Mouse (Mus musculus): ENCODE results near the gene Pbdc1. TPM values are rescaled to one million over a fixed set of nuclear protein-coding genes. Genes with fewer than 3 reads are reported as not detected.
"Not testable (repeated sequence)": the region's sequence is repeated elsewhere in the genome, so short reads cannot be mapped to it uniquely, and the experiment has no call there.

Gene Pbdc1
- polyA plus RNA-seq (2015; fragmentation: Nextera tagmentation; extraction: Ambion mirVana) = 51.7 and 55.0 TPM in 2 replicates

DNA sequence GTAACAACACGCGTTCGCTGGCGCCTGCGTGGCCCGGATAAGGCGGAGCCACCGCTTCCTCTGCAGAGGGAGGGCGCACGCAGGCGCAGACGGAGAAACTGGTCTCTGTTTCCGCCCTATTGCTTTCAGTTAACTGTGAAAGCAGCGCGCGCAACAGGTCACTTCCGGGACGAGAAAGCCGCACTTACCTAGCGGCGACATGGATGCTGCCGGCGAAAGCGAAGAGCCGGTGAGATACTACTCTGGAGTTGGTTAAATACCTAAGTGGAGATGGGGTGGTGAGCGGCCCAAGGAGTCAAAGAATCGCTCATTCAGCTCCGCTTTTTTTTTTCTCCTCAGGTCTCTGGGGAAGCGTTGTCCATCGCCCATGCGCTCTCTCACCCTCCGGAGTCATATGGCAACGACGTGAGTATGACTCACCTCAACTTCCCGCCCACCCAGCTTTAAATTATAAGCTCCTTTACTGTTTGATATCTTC, at the start of gene Pbdc1:
Gene Pbdc1 (plus strand): TSS at position 142 of the 478 bp plus-strand sequence.
- 2% methylated on average over 35 of the region's 35 CpGs for WGBS
- Histone ChIP-seq H3K4me3 (peak within 1 kb of the TSS; percentile 54), H3K27me3 (no peaks in the 10 kb centered on the region), H3K9me3 (replicated peaks) (no peaks in the 10 kb centered on the region), H3K9ac (peak within 1 kb of the TSS; percentile 59), H3K27ac (no peak within 1 kb of the TSS), H3K4me2 (peak within 1 kb of the TSS; percentile 70), H3K4me1 (peaks cover 4% of the 10 kb centered on the region; the same call in 1 of the 2 replicates), H3K36me3 (ENCODE audit: poor library complexity, severe bottlenecking) (peaks cover 11% of the 10 kb centered on the region; the same call in 1 of the 2 replicates)
- ATAC-seq = peak; percentile 99

DNA sequence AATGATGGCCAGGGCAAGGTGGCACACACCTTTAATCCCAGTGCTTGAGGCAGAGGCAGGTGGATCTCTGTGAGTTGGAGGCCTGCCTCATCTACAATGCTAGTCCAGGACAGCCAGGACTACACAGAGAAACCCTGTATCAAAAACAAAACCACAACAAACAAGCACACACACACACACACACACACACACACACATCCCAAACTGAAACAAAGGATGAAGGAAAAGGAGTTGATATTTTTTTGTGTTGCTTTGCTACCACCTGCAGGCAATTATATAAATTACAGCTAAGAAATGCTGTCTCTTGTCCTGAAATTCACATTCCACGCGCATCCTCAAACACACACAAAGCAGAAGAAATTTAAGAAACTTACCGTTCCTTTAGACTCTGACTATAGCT, 41.9 kb upstream of the Pbdc1 start:
- no peaks in the 10 kb centered on the region for H3K27me3 ChIP-seq
- ATAC-seq = peak; percentile 41; the same call in 1 of the 2 replicates
- no peak overlapping the region for H3K9ac ChIP-seq
- H3K4me3 ChIP-seq = no peak overlapping the region
- H3K4me1 ChIP-seq = no peaks in the 10 kb centered on the region
- H3K9me3 ChIP-seq (replicated peaks) = no peaks in the 10 kb centered on the region
- H3K27ac ChIP-seq = no peak overlapping the region
- WGBS = 74% methylated on average over 3 of the region's 3 CpGs
- H3K4me2 ChIP-seq = no peak overlapping the region
- peaks cover 4% of the 10 kb centered on the region; the same call in 1 of the 2 replicates for H3K36me3 ChIP-seq (ENCODE audit: poor library complexity, severe bottlenecking)

DNA sequence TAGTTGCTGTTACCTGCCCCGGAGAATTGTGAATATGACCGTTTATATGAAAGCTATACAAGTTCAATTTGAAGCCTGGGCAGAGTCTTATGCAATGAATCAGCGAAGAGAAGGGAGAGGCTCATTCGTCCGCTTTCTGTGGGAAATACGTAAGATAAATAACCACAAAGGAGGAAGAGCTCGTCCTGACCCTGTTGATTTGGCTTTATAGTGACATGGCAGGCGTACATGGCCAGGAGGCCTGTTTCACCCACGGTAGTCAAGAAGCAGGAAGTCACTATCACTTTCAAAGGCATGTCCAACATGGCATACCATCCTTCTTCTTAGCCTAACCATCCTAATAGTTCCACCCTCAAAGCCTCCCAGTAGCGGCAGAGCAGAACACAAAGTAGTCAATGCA, 15.3 kb upstream of the Pbdc1 start:
- no peak overlapping the region for H3K4me2 ChIP-seq
- H3K4me1 ChIP-seq = peaks cover 7% of the 10 kb centered on the region
- H3K27me3 ChIP-seq = no peaks in the 10 kb centered on the region
- no peak overlapping the region for H3K4me3 ChIP-seq
- 95% methylated on average over 10 of the region's 10 CpGs for WGBS
- H3K9me3 ChIP-seq (replicated peaks) = no peaks in the 10 kb centered on the region
- no peak overlapping the region for H3K9ac ChIP-seq
- ATAC-seq = no peak
- H3K27ac ChIP-seq = no peak overlapping the region
- peaks cover 80% of the 10 kb centered on the region for H3K36me3 ChIP-seq (ENCODE audit: poor library complexity, severe bottlenecking)

DNA sequence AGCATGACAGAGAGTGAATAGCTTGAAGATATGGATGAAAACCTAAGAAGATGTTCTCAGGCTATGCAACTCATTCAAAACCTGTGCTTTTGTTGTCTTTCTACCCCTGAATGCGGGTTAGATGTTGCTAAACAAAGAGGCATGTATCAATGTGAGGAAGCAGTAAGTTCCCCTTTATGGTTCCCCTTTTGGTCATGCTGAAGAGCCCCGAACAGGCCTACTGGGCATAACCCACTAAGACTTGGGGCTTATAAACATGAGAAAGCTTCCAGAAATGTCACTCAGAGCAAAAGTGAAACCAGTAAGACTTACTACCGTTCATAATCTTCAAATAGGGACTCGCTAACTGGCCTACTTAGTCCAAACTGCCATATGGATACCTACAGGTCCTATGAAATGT, 14.8 kb upstream of the Pbdc1 start:
- H3K27me3 ChIP-seq = no peaks in the 10 kb centered on the region
- H3K36me3 ChIP-seq (ENCODE audit: poor library complexity, severe bottlenecking) = peaks cover 75% of the 10 kb centered on the region
- no peak for ATAC-seq
- H3K9me3 ChIP-seq (replicated peaks) = no peaks in the 10 kb centered on the region
- H3K4me3 ChIP-seq = no peak overlapping the region
- H3K4me2 ChIP-seq = no peak overlapping the region
- 93% methylated on average over 4 of the region's 4 CpGs for WGBS
- no peak overlapping the region for H3K27ac ChIP-seq
- H3K4me1 ChIP-seq = peaks cover 9% of the 10 kb centered on the region
- no peak overlapping the region for H3K9ac ChIP-seq

DNA sequence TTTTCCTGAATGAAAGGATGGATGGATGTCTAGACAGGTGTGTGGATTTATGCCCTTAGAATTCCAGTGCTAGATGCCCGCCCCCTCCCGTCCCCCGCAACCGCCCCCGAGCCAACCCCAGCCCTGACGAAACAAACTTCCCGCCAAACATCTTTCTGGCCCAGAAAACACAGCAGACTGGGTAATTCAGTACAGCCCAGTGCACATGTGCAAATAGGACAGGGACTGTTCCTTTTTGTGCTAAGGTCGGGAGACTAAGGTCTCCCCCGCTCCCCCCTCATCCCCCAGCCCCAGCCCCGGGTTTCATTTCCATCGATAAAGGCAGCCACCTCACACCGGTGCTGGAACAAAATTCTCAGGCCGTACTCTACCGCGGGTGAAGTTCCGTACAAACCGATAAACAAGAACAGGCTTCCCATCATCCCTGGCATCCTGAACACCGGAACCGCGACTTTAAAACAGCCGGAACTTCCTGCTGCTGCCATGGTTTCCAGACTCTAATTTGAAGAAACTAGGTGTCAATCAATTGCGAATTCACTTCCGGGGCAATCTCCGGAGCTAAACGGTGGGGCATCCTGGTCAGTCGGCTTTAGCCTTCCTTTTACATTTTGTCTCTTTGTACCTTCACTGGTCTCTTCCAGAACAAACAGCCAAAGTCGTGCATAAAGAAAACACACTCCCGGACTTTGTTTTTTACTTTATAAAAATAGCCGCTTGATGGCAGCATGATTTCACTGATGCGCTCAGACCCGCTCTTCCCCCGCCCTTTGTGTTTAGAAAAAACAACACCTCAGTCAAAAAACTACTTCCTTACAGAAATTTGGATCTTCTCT, 9.7 kb upstream of the Pbdc1 start:
- Histone ChIP-seq H3K9me3 (replicated peaks) (no peaks in the 10 kb centered on the region), H3K36me3 (ENCODE audit: poor library complexity, severe bottlenecking) (peaks cover 26% of the 10 kb centered on the region), H3K4me1 (peaks cover 9% of the 10 kb centered on the region), H3K27ac (peak overlapping the region; percentile 72), H3K4me3 (peak overlapping the region; percentile 58), H3K4me2 (peak overlapping the region; percentile 65), H3K27me3 (no peaks in the 10 kb centered on the region), H3K9ac (peak overlapping the region; percentile 68)
- WGBS = under 1% methylated on average over 32 of the region's 32 CpGs
- peak; percentile 95 for ATAC-seq

DNA sequence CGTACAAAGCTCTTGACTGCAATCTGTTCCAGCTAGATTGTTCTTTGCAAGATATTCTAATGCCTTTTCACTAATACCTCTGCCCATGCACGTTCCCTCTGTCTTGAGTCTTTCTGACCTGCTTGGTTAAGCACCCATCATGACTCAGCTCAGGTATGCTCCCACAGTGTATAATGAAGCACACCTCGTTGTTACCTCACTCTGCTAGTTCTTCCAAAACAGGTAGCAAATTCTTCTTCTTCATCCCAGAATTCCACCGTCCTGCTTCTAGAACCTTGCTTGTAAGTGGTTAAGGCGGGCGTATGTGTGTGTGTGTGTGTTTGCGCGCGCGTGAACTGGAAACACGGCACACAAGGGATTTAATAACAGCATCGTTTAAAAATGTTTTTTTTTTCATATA, 405 bp upstream of the Pbdc1 start:
- Histone ChIP-seq H3K4me3 (peak overlapping the region; percentile 54), H3K36me3 (ENCODE audit: poor library complexity, severe bottlenecking) (peaks cover 11% of the 10 kb centered on the region; the same call in 1 of the 2 replicates), H3K9me3 (replicated peaks) (no peaks in the 10 kb centered on the region), H3K9ac (peak overlapping the region; percentile 56; the same call in 1 of the 2 replicates), H3K27me3 (no peaks in the 10 kb centered on the region), H3K4me1 (peaks cover 4% of the 10 kb centered on the region; the same call in 1 of the 2 replicates), H3K4me2 (peak overlapping the region; percentile 70), H3K27ac (no peak overlapping the region)
- WGBS = 6% methylated on average over 12 of the region's 12 CpGs
- peak; percentile 64 for ATAC-seq

DNA sequence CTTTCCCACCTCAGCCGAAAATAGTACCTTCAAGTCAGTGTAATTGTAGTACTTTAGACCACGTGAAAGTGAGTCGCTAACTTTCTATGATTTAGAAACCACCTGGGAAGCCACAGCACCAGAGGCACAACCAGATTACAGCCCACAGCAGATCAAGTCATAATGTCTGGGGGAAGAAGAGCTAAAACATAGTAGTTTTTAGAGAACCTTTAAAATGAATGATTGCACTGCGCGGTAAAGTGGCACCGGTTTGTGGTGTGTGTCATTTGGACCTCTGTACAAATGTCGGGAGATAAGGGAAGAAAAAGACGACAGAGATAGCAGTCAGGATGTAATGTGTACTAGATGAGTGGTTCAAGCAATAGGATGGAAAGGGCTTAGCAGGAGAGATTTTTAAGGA, 540 bp downstream of the Pbdc1 start:
- H3K4me1 ChIP-seq = peaks cover 4% of the 10 kb centered on the region; the same call in 1 of the 2 replicates
- peak overlapping the region; percentile 70 for H3K4me2 ChIP-seq
- H3K9me3 ChIP-seq (replicated peaks) = no peaks in the 10 kb centered on the region
- 7% methylated on average over 8 of the region's 8 CpGs for WGBS
- no peak overlapping the region for H3K27ac ChIP-seq
- H3K36me3 ChIP-seq (ENCODE audit: poor library complexity, severe bottlenecking) = peaks cover 11% of the 10 kb centered on the region; the same call in 1 of the 2 replicates
- 0 out of 2 replicates have a peak, but pooled peaks have one; percentile 1 for ATAC-seq
- H3K4me3 ChIP-seq = peak overlapping the region; percentile 54
- no peaks in the 10 kb centered on the region for H3K27me3 ChIP-seq
- peak overlapping the region; percentile 59 for H3K9ac ChIP-seq

DNA sequence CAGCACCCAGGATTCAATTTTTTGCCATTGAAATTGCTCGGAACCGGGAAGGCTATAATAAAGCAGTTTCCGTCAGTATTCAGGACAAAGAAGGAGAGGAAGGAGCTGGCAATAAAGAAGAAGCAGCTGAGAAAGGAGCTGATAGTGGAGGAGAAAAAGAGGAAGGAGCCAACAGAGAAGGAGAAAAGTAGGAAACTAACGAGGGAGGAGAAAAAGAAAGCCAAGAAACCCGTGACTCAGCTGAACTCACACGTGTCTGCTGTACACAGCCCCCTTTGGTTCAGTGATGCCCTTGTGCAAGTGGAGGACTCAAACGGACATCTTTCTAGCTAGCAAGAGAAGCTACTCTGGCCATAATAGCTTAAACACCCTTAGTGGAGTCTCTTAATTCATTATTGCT, 3.5 kb downstream of the Pbdc1 start:
- ATAC-seq; H3K9me3 ChIP-seq (replicated peaks); H3K9ac ChIP-seq; H3K27ac ChIP-seq; H3K4me2 ChIP-seq; H3K27me3 ChIP-seq; H3K4me3 ChIP-seq; H3K4me1 ChIP-seq: not testable (repeated sequence)
- 92% methylated on average over 7 of the region's 7 CpGs for WGBS
- peaks cover 11% of the 10 kb centered on the region; the same call in 1 of the 2 replicates for H3K36me3 ChIP-seq (ENCODE audit: poor library complexity, severe bottlenecking)

DNA sequence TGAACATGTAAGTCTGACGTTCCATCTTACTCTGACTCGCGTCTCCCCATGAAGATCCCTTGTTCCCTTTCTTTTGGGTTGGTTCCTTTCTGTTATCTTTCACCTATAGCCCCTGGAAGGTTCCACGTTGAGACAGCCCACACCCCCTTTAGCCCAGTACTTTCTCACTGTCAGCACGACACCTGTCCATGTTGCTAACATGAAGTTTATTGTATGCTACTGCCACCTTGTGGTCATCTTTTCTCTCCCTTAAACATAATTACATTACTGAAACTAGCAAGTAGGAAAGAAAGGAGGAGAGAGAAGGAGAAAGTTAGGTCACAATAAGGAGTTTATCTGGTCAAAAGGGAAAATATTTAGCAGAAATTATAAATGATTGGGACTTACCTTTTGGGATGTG, 24.6 kb downstream of the Pbdc1 start:
- no peak overlapping the region for H3K4me3 ChIP-seq
- WGBS = 45% methylated on average over 5 of the region's 5 CpGs
- H3K27me3 ChIP-seq = no peaks in the 10 kb centered on the region; the same call in 1 of the 2 replicates
- no peaks in the 10 kb centered on the region for H3K9me3 ChIP-seq (replicated peaks)
- H3K27ac ChIP-seq = no peak overlapping the region
- H3K4me1 ChIP-seq = no peaks in the 10 kb centered on the region
- H3K9ac ChIP-seq = no peak overlapping the region
- peak; percentile 30; the same call in 1 of the 2 replicates for ATAC-seq
- H3K36me3 ChIP-seq (ENCODE audit: poor library complexity, severe bottlenecking) = 0 out of 2 replicates have a peak, but pooled peaks cover 3% of the 10 kb centered on the region
- no peak overlapping the region for H3K4me2 ChIP-seq

DNA sequence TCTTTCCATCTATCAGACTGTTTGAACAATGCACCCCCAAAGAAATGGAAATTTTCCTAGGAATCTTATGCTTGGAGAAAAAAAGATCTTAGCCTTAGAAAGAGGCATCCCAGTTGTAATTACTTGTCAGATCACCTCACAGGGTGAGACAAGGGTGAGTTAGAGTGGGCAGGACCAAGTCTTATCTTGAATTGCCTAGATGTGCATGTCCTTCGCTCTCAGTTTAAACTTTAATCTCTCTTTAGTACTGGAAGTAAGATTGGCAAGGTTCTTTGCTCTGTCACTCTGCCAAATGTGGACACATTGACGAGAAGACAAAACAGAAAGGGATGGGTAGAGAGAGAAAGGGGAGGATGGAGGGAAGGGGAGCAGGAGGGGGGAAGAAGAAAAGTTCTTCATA, 35.4 kb downstream of the Pbdc1 start:
- H3K9ac ChIP-seq = no peak overlapping the region
- H3K9me3 ChIP-seq (replicated peaks) = no peaks in the 10 kb centered on the region
- H3K4me3 ChIP-seq = no peak overlapping the region
- ATAC-seq = no peak
- H3K27ac ChIP-seq = no peak overlapping the region
- H3K27me3 ChIP-seq = peaks cover 12% of the 10 kb centered on the region; the same call in 1 of the 2 replicates
- no peaks in the 10 kb centered on the region for H3K4me1 ChIP-seq
- H3K4me2 ChIP-seq = no peak overlapping the region
- 74% methylated on average over 2 of the region's 2 CpGs for WGBS
- no peaks in the 10 kb centered on the region for H3K36me3 ChIP-seq (ENCODE audit: poor library complexity, severe bottlenecking)

DNA sequence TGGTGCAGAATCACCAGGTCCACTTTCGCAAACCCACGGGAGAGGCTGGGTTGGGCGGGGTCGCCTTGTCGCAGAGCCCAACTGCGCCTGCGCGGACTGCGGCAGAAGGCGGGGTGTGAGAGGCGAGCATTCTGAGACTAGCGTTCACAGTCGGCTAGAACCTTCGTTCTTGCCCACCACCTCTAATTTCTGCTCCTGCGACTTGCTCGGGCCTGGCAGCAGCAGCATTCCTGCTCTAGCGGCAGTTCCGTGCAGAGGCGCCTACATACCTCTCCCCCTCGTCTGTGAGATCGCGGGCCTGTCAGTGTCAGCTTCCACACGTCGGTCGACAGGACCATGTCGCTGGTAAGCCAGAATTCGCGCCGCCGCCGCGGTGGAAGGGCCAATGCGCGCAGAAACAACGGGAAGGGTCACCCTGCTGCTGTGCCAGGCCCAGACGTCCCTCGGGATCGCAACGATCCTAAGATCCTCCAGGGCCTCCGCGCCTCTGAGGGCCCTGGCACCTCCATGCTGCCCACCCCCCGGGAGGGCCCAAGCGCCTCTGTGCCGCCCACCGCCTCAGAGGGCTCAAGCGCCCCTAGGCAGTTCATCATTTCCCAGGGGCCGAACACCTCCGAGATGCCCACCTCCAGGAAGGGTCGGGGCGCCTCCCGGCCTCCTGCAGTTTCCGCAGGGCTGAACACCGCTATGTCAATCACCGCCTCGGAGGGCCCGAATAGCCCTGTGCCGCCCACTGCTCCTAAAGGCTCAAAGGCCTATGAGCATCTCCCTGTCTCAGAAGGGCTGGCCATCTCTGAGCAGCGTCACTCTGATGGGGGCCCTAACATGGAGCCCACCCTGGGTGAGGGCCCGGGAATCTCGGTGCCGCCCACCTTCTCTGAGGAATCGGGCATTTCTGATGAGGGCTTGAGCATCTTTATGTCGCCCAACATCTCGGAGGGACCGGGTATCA, 41.0 kb downstream of the Pbdc1 start, which contains the start of gene Magee1:
Gene Magee1 (plus strand): TSS at position 104 of the 952 bp plus-strand sequence.
- H3K4me2 ChIP-seq = peak within 1 kb of the TSS; percentile 68
- 0 out of 2 replicates have a peak, but pooled peaks cover 12% of the 10 kb centered on the region for H3K4me1 ChIP-seq
- peak within 1 kb of the TSS; percentile 65 for H3K4me3 ChIP-seq
- H3K27me3 ChIP-seq = peaks cover 41% of the 10 kb centered on the region; the same call in 1 of the 2 replicates
- 0 out of 2 replicates have a peak, but pooled peaks cover 7% of the 10 kb centered on the region for H3K36me3 ChIP-seq (ENCODE audit: poor library complexity, severe bottlenecking)
- peak; percentile 72 for ATAC-seq
- WGBS = 13% methylated on average over 63 of the region's 65 CpGs
- H3K9ac ChIP-seq = peak within 1 kb of the TSS; percentile 78
- no peaks in the 10 kb centered on the region for H3K9me3 ChIP-seq (replicated peaks)
- H3K27ac ChIP-seq = peak within 1 kb of the TSS; percentile 74
